Mouse (Mus musculus): ENCODE results near the gene Reg3g. TPM values are rescaled to one million over a fixed set of nuclear protein-coding genes. Genes with fewer than 3 reads are reported as not detected.

Gene Reg3g
- polyA plus RNA-seq (2014; fragmentation: Nextera tagmentation; extraction: Ambion mirVana) = not detected in 2 replicates

DNA sequence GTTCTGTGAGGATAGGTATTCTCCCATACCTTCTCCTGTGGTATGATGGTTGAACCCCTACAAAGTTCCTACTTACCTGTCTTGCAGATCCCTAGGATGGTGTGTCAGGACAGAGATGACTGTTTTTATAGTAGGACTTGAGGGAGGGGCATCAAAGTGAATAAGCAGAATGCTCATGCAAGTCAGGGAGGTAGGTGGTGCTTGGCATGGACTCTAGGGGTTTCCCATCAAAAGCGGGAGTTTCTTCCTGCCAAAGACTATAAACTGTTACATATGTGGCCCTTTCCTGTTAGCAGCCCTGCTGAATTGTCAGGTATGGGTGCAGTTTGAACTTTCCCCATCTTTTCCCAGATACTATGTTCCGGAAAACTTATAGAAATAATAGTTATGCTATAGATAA, at the start of gene Reg3g:
TSS of gene Reg3g (minus strand) at position 101 of the 400 bp plus-strand sequence.
- H3K27ac ChIP-seq (ENCODE audit: low read depth, low read length) = no peak within 1 kb of the TSS
- H3K4me3 ChIP-seq (ENCODE audit: low read depth, low read length) = no peak within 1 kb of the TSS
- no peak for ATAC-seq (replicated peaks; ENCODE audit: low FRiP score)
- no peak within 1 kb of the TSS for H3K9ac ChIP-seq (ENCODE audit: low read depth, low read length)
- H3K27me3 ChIP-seq (replicated peaks; ENCODE audit: control insufficient read depth, insufficient read depth, low read length) = no peaks in the 10 kb centered on the region
- no peaks in the 10 kb centered on the region for H3K36me3 ChIP-seq (ENCODE audit: control insufficient read depth, insufficient read depth, low read length)
- 67% methylated on average over 2 of the region's 2 CpGs for WGBS
- no peaks in the 10 kb centered on the region for H3K4me1 ChIP-seq (replicated peaks; ENCODE audit: control insufficient read depth, insufficient read depth, low read length)
- H3K4me2 ChIP-seq = no peak within 1 kb of the TSS
- H3K9me3 ChIP-seq (ENCODE audit: control insufficient read depth, low read length) = no peaks in the 10 kb centered on the region
- no peak for DNase-seq (ENCODE audit: low spot score)

DNA sequence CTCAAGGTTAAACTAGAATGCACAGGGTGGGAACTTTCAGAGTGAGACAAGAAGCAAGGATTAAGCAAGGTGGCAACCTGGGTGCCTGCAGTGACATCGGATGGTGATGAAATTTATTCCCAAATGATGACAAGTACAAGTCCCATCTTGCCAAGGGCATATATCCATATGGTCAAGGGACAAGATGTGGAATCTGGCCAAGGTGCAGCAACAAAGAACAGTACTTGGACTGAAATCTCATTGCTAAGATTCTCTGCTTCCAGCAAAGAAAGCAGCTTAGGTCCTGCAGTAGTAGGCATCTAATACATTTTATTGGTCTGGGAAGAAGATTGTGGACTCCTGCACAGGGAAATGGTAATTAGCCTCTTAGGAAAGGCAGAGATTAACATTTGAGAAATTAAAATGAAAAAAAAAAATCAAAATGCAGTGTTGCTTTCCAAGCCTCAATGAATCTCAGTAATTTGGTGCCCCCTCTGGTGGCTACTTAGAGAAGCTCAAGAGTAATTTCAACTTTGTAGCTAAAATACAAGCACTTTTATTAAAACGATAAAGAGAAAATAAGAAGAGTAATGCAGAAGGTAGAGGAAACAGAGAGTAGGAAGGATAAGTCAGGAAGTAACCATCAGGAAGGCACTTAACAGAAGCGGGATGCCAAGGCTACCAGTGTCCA, 47.2 kb upstream of the Reg3g start:
- 56% methylated on average over 3 of the region's 3 CpGs for WGBS
- Histone ChIP-seq H3K36me3 (ENCODE audit: control insufficient read depth, insufficient read depth, low read length) (no peaks in the 10 kb centered on the region), H3K4me1 (replicated peaks; ENCODE audit: control insufficient read depth, insufficient read depth, low read length) (no peaks in the 10 kb centered on the region), H3K9ac (ENCODE audit: low read depth, low read length) (no peak overlapping the region), H3K27ac (ENCODE audit: low read depth, low read length) (no peak overlapping the region), H3K4me3 (ENCODE audit: low read depth, low read length) (no peak overlapping the region), H3K9me3 (ENCODE audit: control insufficient read depth, low read length) (no peaks in the 10 kb centered on the region), H3K27me3 (replicated peaks; ENCODE audit: control insufficient read depth, insufficient read depth, low read length) (no peaks in the 10 kb centered on the region), H3K4me2 (no peak overlapping the region)
- no peak for ATAC-seq (replicated peaks; ENCODE audit: low FRiP score)
- DNase-seq (ENCODE audit: low spot score) = no peak

DNA sequence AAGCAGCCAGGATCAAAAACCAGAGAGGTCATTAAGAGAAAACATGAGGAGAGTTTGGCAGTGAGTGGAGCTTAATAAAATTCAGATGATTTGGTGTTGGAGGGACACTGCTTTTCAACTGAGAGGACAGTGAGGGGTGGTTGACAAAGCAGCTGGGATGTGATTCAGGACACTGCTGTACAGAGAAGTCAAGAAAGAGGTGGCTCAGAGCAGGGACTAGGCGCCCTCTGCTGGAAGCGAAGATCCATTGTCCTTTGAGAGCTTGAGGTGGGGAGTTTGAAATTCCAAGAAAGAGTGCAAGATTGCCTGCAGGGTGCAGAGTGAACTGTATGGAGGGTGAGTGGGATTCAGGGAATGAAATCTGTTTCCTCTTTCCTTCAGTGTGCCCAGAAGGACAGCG, 44.2 kb upstream of the Reg3g start:
- no peak overlapping the region for H3K4me3 ChIP-seq (ENCODE audit: low read depth, low read length)
- no peak overlapping the region for H3K9ac ChIP-seq (ENCODE audit: low read depth, low read length)
- H3K27ac ChIP-seq (ENCODE audit: low read depth, low read length) = no peak overlapping the region
- no peak overlapping the region for H3K4me2 ChIP-seq
- ATAC-seq (replicated peaks; ENCODE audit: low FRiP score) (no peak), DNase-seq (ENCODE audit: low spot score) (no peak)
- no peaks in the 10 kb centered on the region for H3K36me3 ChIP-seq (ENCODE audit: control insufficient read depth, insufficient read depth, low read length)
- H3K27me3 ChIP-seq (replicated peaks; ENCODE audit: control insufficient read depth, insufficient read depth, low read length) = no peaks in the 10 kb centered on the region
- no peaks in the 10 kb centered on the region for H3K9me3 ChIP-seq (ENCODE audit: control insufficient read depth, low read length)
- WGBS = 9% methylated on average over 3 of the region's 3 CpGs
- no peaks in the 10 kb centered on the region for H3K4me1 ChIP-seq (replicated peaks; ENCODE audit: control insufficient read depth, insufficient read depth, low read length)

DNA sequence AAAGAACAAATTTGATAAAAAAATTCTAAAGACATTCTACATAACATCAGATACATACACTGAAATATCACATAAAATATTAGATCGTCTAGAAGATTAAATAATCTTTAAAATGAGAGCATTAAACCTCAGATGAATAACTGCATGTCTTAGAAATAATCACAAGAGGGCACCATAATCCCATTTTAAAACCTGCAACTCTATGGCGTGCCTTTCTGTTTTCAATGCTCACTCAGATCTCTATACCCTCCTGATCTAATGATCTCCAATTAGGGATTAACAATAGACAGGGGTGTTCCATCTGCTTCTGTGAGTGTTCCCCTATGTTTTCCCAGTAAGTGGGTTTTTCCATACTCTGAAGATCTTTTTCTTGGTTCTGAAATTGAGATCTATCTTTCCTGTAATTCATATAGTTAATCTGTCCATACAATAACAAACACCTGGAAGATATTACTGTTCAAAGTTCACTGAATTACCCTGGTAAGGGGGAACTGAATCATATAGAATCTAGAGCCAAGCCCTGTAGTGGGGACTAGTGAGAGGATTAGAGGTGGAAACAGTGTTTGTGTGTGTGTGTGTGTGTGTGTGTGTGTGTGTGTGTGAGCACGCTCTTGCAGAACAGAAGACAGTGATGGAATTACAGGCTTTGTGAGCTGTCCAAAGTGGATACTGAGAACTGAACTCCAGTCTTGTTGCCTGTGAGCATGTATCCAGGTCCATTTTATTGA, 41.7 kb upstream of the Reg3g start:
- H3K4me1 ChIP-seq (replicated peaks; ENCODE audit: control insufficient read depth, insufficient read depth, low read length) = no peaks in the 10 kb centered on the region
- H3K4me3 ChIP-seq (ENCODE audit: low read depth, low read length) = no peak overlapping the region
- H3K4me2 ChIP-seq = no peak overlapping the region
- H3K36me3 ChIP-seq (ENCODE audit: control insufficient read depth, insufficient read depth, low read length) = no peaks in the 10 kb centered on the region
- H3K27me3 ChIP-seq (replicated peaks; ENCODE audit: control insufficient read depth, insufficient read depth, low read length) = no peaks in the 10 kb centered on the region
- WGBS = 54% methylated on average over 3 of the region's 3 CpGs
- no peaks in the 10 kb centered on the region for H3K9me3 ChIP-seq (ENCODE audit: control insufficient read depth, low read length)
- DNase-seq (ENCODE audit: low spot score) = no peak
- no peak overlapping the region for H3K27ac ChIP-seq (ENCODE audit: low read depth, low read length)
- no peak overlapping the region for H3K9ac ChIP-seq (ENCODE audit: low read depth, low read length)
- ATAC-seq (replicated peaks; ENCODE audit: low FRiP score) = no peak

DNA sequence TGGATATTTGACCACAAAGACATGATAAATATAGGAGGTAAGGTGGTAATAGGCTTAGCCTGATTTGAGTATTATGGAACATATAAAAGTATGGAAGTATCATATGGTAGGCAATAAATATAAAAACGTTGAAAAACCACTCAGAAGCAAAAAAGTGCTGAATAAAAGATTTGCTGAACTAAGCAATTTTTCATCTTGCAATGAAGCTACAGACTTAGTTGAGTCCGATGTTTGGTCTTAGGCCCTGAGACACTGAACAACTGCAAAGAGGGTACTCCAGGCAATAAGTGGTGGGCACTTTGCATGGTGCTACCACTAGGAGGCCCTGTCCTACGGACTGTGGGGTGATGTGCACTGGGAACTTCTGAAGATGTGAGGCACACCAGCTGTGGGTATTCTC, 37.1 kb upstream of the Reg3g start:
- Histone ChIP-seq H3K27me3 (replicated peaks; ENCODE audit: control insufficient read depth, insufficient read depth, low read length) (no peaks in the 10 kb centered on the region), H3K36me3 (ENCODE audit: control insufficient read depth, insufficient read depth, low read length) (no peaks in the 10 kb centered on the region), H3K4me3 (ENCODE audit: low read depth, low read length) (no peak overlapping the region), H3K27ac (ENCODE audit: low read depth, low read length) (no peak overlapping the region), H3K4me1 (replicated peaks; ENCODE audit: control insufficient read depth, insufficient read depth, low read length) (no peaks in the 10 kb centered on the region), H3K4me2 (no peak overlapping the region), H3K9me3 (ENCODE audit: control insufficient read depth, low read length) (no peaks in the 10 kb centered on the region), H3K9ac (ENCODE audit: low read depth, low read length) (no peak overlapping the region)
- no peak for DNase-seq (ENCODE audit: low spot score)
- no peak for ATAC-seq (replicated peaks; ENCODE audit: low FRiP score)
- 60% methylated on average over 3 of the region's 3 CpGs for WGBS

DNA sequence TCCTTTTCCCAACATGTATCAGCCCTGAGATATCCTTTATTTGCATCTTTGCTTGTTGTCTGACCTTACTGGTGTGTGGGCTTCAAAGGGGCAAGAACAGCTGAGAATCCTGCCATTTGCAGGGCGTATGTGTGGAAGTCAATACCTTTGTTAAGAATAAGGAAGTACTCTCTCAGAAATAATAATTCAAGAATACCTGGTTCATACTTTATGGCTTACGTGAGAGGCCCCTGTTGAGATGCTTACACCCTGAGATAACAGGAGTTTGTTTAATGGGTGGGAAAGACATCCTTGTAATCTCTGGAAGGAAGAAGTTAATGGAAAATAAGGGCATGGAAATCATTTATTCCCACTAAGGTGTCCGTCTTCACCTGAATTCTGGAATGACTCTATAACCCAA, 26.0 kb upstream of the Reg3g start:
- Histone ChIP-seq H3K9me3 (ENCODE audit: control insufficient read depth, low read length) (no peaks in the 10 kb centered on the region), H3K4me3 (ENCODE audit: low read depth, low read length) (no peak overlapping the region), H3K4me2 (no peak overlapping the region), H3K27ac (ENCODE audit: low read depth, low read length) (no peak overlapping the region), H3K4me1 (replicated peaks; ENCODE audit: control insufficient read depth, insufficient read depth, low read length) (no peaks in the 10 kb centered on the region), H3K27me3 (replicated peaks; ENCODE audit: control insufficient read depth, insufficient read depth, low read length) (no peaks in the 10 kb centered on the region), H3K36me3 (ENCODE audit: control insufficient read depth, insufficient read depth, low read length) (no peaks in the 10 kb centered on the region), H3K9ac (ENCODE audit: low read depth, low read length) (no peak overlapping the region)
- DNase-seq (ENCODE audit: low spot score) (no peak), ATAC-seq (replicated peaks; ENCODE audit: low FRiP score) (no peak)
- 84% methylated on average over 3 of the region's 3 CpGs for WGBS

DNA sequence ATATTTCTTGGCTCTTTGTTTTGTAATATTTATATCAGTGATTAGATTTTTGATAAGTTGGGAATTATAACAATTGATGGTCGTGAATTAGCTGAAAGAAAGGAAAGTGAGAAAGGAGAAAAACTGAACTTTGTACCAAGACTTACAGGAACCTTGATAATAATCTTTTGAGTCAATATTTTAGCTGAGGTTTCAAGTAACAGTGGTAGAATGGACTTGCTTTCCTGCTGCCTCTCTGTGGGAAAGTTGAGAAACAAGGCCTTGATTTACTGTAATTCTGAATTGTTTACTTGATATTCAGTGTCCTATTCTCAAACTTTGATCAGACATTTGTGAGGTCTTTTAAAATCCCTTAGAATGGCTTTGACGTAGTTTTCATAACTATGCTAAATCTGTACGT, 615 bp upstream of the Reg3g start:
- 71% methylated on average over 3 of the region's 3 CpGs for WGBS
- Histone ChIP-seq H3K4me1 (replicated peaks; ENCODE audit: control insufficient read depth, insufficient read depth, low read length) (no peaks in the 10 kb centered on the region), H3K36me3 (ENCODE audit: control insufficient read depth, insufficient read depth, low read length) (no peaks in the 10 kb centered on the region), H3K9me3 (ENCODE audit: control insufficient read depth, low read length) (no peaks in the 10 kb centered on the region), H3K9ac (ENCODE audit: low read depth, low read length) (no peak overlapping the region), H3K27ac (ENCODE audit: low read depth, low read length) (no peak overlapping the region), H3K27me3 (replicated peaks; ENCODE audit: control insufficient read depth, insufficient read depth, low read length) (no peaks in the 10 kb centered on the region), H3K4me2 (no peak overlapping the region), H3K4me3 (ENCODE audit: low read depth, low read length) (no peak overlapping the region)
- DNase-seq (ENCODE audit: low spot score) (no peak), ATAC-seq (replicated peaks; ENCODE audit: low FRiP score) (no peak)

DNA sequence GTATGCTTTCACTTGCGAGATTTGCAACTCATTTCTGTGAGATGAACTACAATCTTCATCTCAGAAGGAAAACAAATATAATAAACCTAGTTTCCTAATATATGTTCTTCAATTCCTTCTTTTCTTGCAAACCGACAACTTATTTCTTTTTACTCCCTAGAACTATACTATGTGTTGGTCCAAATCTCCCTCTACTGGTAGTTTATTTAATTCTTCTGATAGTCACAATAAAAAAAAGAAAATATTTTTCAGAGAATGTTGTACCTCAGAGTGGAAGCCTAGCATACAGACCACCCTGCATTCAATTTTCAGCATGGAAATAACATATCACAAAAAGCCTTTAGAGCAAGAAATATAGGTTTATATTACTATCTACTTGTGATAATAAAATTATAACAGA, 5.4 kb downstream of the Reg3g start:
- ATAC-seq (replicated peaks; ENCODE audit: low FRiP score) (no peak), DNase-seq (ENCODE audit: low spot score) (no peak)
- WGBS = 71% methylated on average over 2 of the region's 2 CpGs
- H3K4me2 ChIP-seq = no peak overlapping the region
- no peaks in the 10 kb centered on the region for H3K4me1 ChIP-seq (replicated peaks; ENCODE audit: control insufficient read depth, insufficient read depth, low read length)
- no peak overlapping the region for H3K27ac ChIP-seq (ENCODE audit: low read depth, low read length)
- no peak overlapping the region for H3K4me3 ChIP-seq (ENCODE audit: low read depth, low read length)
- H3K9ac ChIP-seq (ENCODE audit: low read depth, low read length) = no peak overlapping the region
- no peaks in the 10 kb centered on the region for H3K9me3 ChIP-seq (ENCODE audit: control insufficient read depth, low read length)
- no peaks in the 10 kb centered on the region for H3K36me3 ChIP-seq (ENCODE audit: control insufficient read depth, insufficient read depth, low read length)
- H3K27me3 ChIP-seq (replicated peaks; ENCODE audit: control insufficient read depth, insufficient read depth, low read length) = no peaks in the 10 kb centered on the region

DNA sequence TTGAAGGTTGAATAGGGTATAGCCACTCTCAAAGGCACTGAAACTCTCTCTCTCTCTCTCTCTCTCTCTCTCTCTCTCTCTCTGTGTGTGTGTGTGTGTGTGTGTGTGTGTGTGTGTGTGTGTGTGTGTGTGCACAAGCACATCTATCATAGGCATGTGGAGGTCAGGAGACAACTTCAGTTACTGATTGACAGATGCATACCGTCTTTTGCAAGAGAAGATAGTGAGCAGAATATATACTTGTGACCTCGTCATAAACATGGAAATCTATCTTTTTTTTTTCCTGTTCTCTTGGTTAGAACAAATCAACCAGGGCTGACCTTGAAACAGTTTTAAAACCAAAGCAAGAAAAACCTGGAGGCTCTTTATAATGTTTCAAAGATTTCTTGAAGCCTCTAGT, 6.3 kb downstream of the Reg3g start:
- DNase-seq (ENCODE audit: low spot score) (no peak), ATAC-seq (replicated peaks; ENCODE audit: low FRiP score) (no peak)
- Histone ChIP-seq H3K27ac (ENCODE audit: low read depth, low read length) (no peak overlapping the region), H3K27me3 (replicated peaks; ENCODE audit: control insufficient read depth, insufficient read depth, low read length) (no peaks in the 10 kb centered on the region), H3K9me3 (ENCODE audit: control insufficient read depth, low read length) (no peaks in the 10 kb centered on the region), H3K4me2 (no peak overlapping the region), H3K36me3 (ENCODE audit: control insufficient read depth, insufficient read depth, low read length) (no peaks in the 10 kb centered on the region), H3K4me1 (replicated peaks; ENCODE audit: control insufficient read depth, insufficient read depth, low read length) (no peaks in the 10 kb centered on the region), H3K4me3 (ENCODE audit: low read depth, low read length) (no peak overlapping the region), H3K9ac (ENCODE audit: low read depth, low read length) (no peak overlapping the region)
- 66% methylated on average over 2 of the region's 2 CpGs for WGBS
